Mouse (Mus musculus) midbrain, postnatal 0 days (tissue): Measurements from ENCODE around the gene Rab3ip. TPM values are rescaled to one million over a fixed set of nuclear protein-coding genes. Genes with fewer than 3 reads are reported as not detected.

ENCODE experiments used
- ATAC-seq: fragments of 200-750 bp; cut with Nextera tagmentation; 2 replicates; pipeline ENCODE4 v1.8.0; 2017; ENCODE audit warnings: moderate number of reproducible peaks, mild to moderate bottlenecking, moderate TSS enrichment, moderate library complexity; ENCODE audit not compliant: low FRiP score
- DNase-seq: peaks from one replicate; pipeline ENCODE4 v3.0.0-alpha.2; 2015; ENCODE audit warnings: low spot score
- H3K27ac ChIP-seq: fragments of 300-500 bp; sonication (generic); 2 replicates; pipeline ENCODE4 v1.5.1; 2014; ENCODE audit warnings: low read depth, mild to moderate bottlenecking, low read length, mixed read lengths
- H3K27me3 ChIP-seq: fragments of 300-500 bp; sonication (generic); 2 replicates; pipeline ENCODE4 v1.6.1; 2014; ENCODE audit warnings: low read length, control low read depth, mixed read lengths; ENCODE audit not compliant: insufficient read depth
- H3K36me3 ChIP-seq: fragments of 300-500 bp; sonication (generic); 2 replicates; pipeline ENCODE4 v1.6.1; 2014; ENCODE audit warnings: low read length, control low read depth, mixed read lengths; ENCODE audit not compliant: insufficient read depth
- H3K4me1 ChIP-seq: fragments of 300-500 bp; sonication (generic); 2 replicates; pipeline ENCODE4 v1.6.1; 2014; ENCODE audit warnings: mild to moderate bottlenecking, control low read depth, antibody characterized with exemption, low read length, mixed read lengths; ENCODE audit not compliant: insufficient read depth
- H3K4me2 ChIP-seq: fragments of 300-500 bp; sonication (generic); 2 replicates; pipeline ENCODE4 v1.6.1; 2014; ENCODE audit warnings: low read depth, mild to moderate bottlenecking, low read length, mixed read lengths; ENCODE audit not compliant: poor library complexity, severe bottlenecking
- H3K4me3 ChIP-seq: fragments of 300-500 bp; sonication (generic); 2 replicates; pipeline ENCODE4 v1.5.1; 2014; ENCODE audit warnings: low read depth, mild to moderate bottlenecking, low read length, moderate library complexity
- H3K9ac ChIP-seq: fragments of 300-500 bp; sonication (generic); replicated peaks from 2 replicates; pipeline ENCODE4 v1.6.1; 2014; ENCODE audit warnings: mild to moderate bottlenecking, low read length, moderate library complexity, mixed read lengths; ENCODE audit not compliant: poor library complexity, severe bottlenecking
- H3K9me3 ChIP-seq: fragments of 300-500 bp; sonication (generic); 2 replicates; pipeline ENCODE4 v1.6.1; 2016; ENCODE audit warnings: low read length, control low read depth
- CTCF ChIP-seq: IDR thresholded peaks from 2 replicates; pipeline ENCODE4 v1.5.1; 2016; ENCODE audit warnings: antibody characterized with exemption, mild to moderate bottlenecking
- WGBS: fragments of 180-500 bp; shearing (Covaris S2); extraction: QIAGEN DNeasy Blood & Tissue Kit; methylation state at CpG from one replicate; pipeline ENCODE4 v1.1.7; 2014; 5-methylcytosine and 5-hydroxymethylcytosine counted together
- polyA plus RNA-seq: library from polyadenylated mRNA; unstranded; fragments of >200 nt; fragmentation: Nextera tagmentation; extraction: Ambion mirVana; gene quantifications from 2 replicates; pipeline ENCODE4 v1.2.1, GENCODE M21; 2015
- total RNA-seq: library from RNA; depleted of rRNA; stranded (reverse); fragments of >200 nt; gene quantifications from 2 replicates; pipeline ENCODE4 v1.2.3, GENCODE M21; 2014

Rab3ip gene
- total and polyA plus RNA-seq, 2 experiments from 2014 or later, result 34.6 to 142 TPM

DNA sequence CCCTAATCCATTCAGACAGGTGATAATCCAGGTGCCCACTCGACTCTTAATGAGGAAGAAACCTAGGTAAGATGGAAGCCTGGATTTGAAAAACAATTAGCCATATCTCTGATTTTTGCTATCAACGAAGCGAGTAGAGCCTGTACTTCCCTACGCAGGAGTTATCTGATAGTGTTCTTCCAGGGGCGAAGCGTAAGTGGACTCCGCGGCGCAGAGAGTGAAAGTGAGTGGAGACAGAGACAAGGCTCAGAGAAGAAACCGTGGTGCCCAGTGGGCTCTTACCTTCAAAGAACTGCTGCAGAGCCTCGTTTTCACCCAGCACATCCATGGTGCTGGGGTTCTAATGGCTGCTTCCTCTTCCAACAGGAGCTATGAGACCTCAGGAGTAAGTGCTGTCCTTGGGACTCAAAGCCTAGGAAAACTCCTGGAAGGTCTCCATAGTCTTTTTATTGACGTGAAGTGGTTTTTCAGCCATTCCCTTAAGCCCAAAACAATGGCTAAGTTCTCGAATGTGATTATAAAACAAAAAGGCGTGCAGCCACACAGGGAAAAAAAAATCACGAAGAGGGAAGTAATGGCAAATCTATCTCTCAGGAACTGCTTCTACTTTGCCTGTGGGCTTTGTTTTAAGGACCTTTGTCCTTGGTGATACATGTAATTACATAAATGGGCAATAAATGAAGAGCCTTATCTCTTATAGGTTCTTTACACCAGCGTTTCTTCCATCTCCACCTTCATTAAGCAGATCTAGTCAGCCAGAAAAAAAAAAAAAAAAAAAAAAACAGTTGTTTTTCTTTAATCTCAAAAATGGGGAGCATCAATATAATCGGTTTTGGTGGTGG is 54.0 kb downstream of the Rab3ip start, which contains the start of gene Myrfl:
Myrfl (minus strand) TSS at position 584 of the 842 bp plus-strand sequence.
- WGBS, result 74% methylated on average over 17 of the region's 17 CpGs
- TF ChIP-seq CTCF, result no peak
- Histone ChIP-seq H3K36me3 (no peaks in the 10 kb centered on the region), H3K27ac (no peak within 1 kb of the TSS), H3K9me3 (no peaks in the 10 kb centered on the region), H3K27me3 (no peaks in the 10 kb centered on the region), H3K4me1 (no peaks in the 10 kb centered on the region), H3K4me2 (no peak within 1 kb of the TSS), H3K9ac (no peak within 1 kb of the TSS), H3K4me3 (no peak within 1 kb of the TSS)
- no peak for ATAC-seq
- no peak for DNase-seq

DNA sequence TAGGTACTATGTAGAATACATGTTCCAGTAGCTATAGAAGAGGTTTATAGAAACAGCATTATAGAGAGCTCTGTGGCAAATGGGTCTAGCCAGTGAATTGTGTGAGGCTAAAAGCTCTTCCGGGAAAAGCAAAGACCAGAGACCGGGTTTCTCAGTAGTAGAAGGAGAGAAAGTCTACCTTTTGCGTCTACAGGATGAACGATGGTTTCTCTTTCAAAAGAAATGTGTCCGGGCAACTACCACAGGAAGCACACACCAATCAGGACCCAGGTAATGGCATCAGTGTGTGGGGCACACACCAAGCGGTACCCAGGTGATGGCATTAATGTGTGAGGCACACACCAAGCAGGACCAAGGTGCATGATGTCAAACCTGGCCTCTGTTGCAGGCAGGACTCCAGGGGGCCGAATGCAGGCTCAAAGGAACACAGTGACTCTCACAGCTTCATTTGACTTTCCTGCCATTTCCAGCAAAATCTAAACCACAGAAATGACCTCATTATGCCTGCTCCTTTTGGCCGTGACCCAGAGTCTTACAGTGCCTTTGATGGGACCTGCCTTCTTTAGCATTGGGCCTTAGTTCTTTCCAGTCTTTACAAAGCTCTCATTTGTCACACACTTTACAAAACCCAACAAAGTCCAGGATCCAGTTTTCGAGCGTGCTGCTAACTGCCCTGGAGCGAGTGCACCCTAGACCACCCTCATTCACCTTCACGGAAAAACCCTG is 55.3 kb downstream of the Rab3ip start:
- ATAC-seq (no peak), DNase-seq (no peak)
- TF ChIP-seq CTCF, result no peak
- H3K4me3 ChIP-seq, result no peak overlapping the region
- no peaks in the 10 kb centered on the region for H3K9me3 ChIP-seq
- H3K4me1 ChIP-seq, result no peaks in the 10 kb centered on the region
- WGBS, result 80% methylated on average over 12 of the region's 12 CpGs
- H3K9ac ChIP-seq, result no peak overlapping the region
- no peaks in the 10 kb centered on the region for H3K27me3 ChIP-seq
- H3K36me3 ChIP-seq, result no peaks in the 10 kb centered on the region
- no peak overlapping the region for H3K4me2 ChIP-seq
- no peak overlapping the region for H3K27ac ChIP-seq

DNA sequence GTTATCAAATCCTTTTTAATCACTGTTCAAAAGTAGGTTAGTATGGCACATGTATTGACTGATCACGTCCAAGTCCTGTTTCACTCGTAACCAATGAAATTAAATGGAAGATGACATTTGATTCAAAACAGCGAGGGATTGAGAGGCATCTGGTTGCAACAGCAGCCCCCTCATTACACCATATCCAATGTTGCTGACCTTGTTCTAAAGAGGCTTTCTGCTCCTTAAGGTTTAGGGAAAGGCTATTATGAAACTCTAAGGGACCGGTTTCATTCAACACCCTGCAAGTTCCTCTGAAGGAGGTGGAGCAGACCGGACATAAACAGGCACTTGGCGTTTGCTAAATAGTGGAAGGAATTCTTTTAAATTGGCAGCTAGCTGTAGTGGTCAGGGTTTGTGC is 56.0 kb downstream of the Rab3ip start:
- no peaks in the 10 kb centered on the region for H3K27me3 ChIP-seq
- WGBS, result 73% methylated on average over 6 of the region's 6 CpGs

DNA sequence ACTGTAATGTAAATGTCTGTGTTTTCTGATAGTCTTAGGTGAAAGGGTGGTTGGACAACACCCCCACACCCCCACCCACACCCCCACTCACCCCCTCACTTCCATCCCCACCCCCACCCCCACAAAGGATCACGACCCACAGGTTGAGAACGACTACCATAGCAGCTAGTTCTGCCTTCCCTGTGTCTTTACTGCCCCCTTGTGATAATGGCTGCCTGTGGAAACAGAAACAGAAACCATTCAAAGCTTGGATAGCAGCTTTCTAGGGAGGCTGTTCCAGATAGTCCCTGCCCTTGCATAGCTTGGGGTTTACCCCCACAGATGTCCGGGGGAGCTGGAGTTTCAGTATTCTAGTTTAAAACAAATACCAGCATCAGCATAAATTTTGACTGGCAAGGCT is 56.8 kb downstream of the Rab3ip start:
- 14% methylated on average over 3 of the region's 3 CpGs for WGBS
- Histone ChIP-seq H3K4me2 (no peak overlapping the region), H3K9me3 (no peaks in the 10 kb centered on the region), H3K4me1 (no peaks in the 10 kb centered on the region), H3K27ac (no peak overlapping the region), H3K36me3 (no peaks in the 10 kb centered on the region), H3K4me3 (no peak overlapping the region), H3K27me3 (no peaks in the 10 kb centered on the region), H3K9ac (no peak overlapping the region)
- ATAC-seq (no peak), DNase-seq (peak; percentile 63)
- TF ChIP-seq CTCF, result peak; percentile 78

More for the DNA sequence above, 56.0 kb downstream of the Rab3ip start:
- no peak overlapping the region for H3K9ac ChIP-seq
- no peak overlapping the region for H3K27ac ChIP-seq
- no peak overlapping the region for H3K4me3 ChIP-seq
- ATAC-seq (no peak), DNase-seq (no peak)
- TF ChIP-seq CTCF, result no peak
- H3K4me1 ChIP-seq, result no peaks in the 10 kb centered on the region
- H3K36me3 ChIP-seq, result no peaks in the 10 kb centered on the region
- H3K9me3 ChIP-seq, result no peaks in the 10 kb centered on the region
- no peak overlapping the region for H3K4me2 ChIP-seq

DNA sequence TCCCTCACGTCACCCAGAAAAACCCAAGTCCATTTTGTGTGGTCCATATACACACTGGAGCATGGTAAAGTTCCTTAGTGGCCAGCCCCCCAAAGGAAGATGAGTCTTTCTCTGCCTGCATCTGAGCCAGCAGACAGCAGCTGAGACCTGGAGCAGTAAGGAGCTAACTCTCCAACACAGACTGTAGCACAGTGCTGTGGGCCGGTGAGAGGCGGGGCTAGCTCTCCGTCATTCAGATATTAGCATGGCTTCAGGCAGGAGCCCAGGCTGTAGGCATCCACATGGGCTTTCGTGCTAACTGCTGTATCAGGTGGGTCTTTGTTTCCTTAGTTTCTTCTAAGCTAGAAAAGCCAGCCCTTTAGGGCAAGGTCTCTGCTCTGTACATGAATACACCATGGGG is 60.0 kb downstream of the Rab3ip start:
- Histone ChIP-seq H3K9me3 (no peaks in the 10 kb centered on the region), H3K4me3 (no peak overlapping the region), H3K36me3 (no peaks in the 10 kb centered on the region), H3K4me2 (no peak overlapping the region), H3K27me3 (no peaks in the 10 kb centered on the region), H3K4me1 (no peaks in the 10 kb centered on the region), H3K27ac (no peak overlapping the region), H3K9ac (no peak overlapping the region)
- DNase-seq (peak; percentile 11), ATAC-seq (no peak)
- WGBS, result 45% methylated on average over 5 of the region's 5 CpGs
- no peak for TF ChIP-seq CTCF

- Histone ChIP-seq H3K4me2 (no peak overlapping the region), H3K27ac (no peak overlapping the region), H3K4me3 (no peak overlapping the region), H3K9me3 (no peaks in the 10 kb centered on the region), H3K4me1 (no peaks in the 10 kb centered on the region), H3K9ac (no peak overlapping the region), H3K27me3 (no peaks in the 10 kb centered on the region), H3K36me3 (no peaks in the 10 kb centered on the region)
- ATAC-seq (no peak), DNase-seq (no peak)
- no peak for TF ChIP-seq CTCF
- WGBS, result 74% methylated on average over 3 of the region's 3 CpGs
Measured at GRCm38 (mm10) chr10:116884552-116884951, 66.0 kb downstream of the Rab3ip start.
